Mouse (Mus musculus) left cerebral cortex, postnatal 10 days (tissue): ENCODE results near the gene Uchl3. TPM values are rescaled to one million over a fixed set of nuclear protein-coding genes. Genes with fewer than 3 reads are reported as not detected.

ENCODE experiments used
- DNase-seq, 2 experiments: peaks; one replicate each; pipeline ENCODE4 v3.0.0; 2021 to 2022; ENCODE audit warnings: low spot score in 2 of 2, mixed read lengths in 1 of 2; ENCODE audit errors: extremely low spot score in 1 of 2
- intact Hi-C: fragments of 180-260 bp; cut with DNase I; formaldehyde crosslinking; loops from one replicate; pipeline ENCODE4 v1.15.1; 2025
- total RNA-seq, 2 experiments: library from RNA; stranded (reverse); gene quantifications; 2 replicates each; pipeline ENCODE4 v1.2.3; 2021

Uchl3 gene
- total RNA-seq, 2 experiments from 2014 or later, result 65.6 to 73.2 TPM

- DNase-seq, result no peak
- intact Hi-C loops, result no loop called here
Measured at GRCm38 (mm10) chr14:101661654-101662412, 8.1 kb downstream of the Uchl3 start.

GRCm38 (mm10) chr14:101664274-101664673 is 10.5 kb downstream of the Uchl3 start:
- no peak for DNase-seq
- intact Hi-C loops, result no loop called here

DNA sequence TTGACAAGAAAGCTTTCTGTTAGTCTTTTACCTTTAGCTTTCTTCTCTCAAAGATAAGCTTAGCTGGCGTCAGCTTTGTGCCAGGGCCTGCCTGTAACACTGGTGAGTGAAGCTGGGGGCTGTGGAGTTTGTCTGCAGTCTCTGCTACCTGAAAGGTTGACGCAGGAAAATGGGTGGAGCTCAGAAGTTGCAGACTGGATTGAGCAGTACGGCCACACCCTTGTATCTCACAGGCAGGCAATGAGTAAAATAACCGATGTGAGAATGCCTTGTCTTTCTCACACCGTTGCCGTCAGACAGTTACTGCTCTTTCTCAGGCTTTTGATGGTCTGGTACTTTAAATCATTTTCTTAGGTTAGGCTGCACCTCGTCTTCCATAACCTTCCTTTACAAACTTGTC is 12.3 kb downstream of the Uchl3 start:
- intact Hi-C loops, result no loop called here
- no peak for DNase-seq

DNA sequence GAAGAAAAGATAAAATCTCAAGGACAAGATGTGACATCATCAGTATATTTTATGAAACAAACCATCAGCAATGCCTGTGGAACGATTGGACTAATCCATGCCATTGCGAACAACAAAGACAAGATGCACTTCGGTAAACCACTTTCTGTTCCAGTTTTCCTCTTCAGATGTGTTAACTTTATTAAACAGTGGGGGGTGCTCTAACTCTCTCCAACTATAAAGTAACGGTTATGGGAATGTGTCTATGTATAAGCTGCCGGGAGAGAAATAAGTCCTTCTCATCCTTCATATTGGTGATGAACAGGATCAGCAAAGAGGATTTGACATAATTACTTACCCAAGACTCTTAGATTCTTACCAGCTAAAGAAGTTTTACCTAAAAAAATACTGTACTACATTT is 12.8 kb downstream of the Uchl3 start:
- no peak for DNase-seq
- intact Hi-C loops, result no loop called here

GRCm38 (mm10) chr14:101668626-101669025 is 14.9 kb downstream of the Uchl3 start:
- intact Hi-C loops, result no loop called here
- no peak for DNase-seq

DNA sequence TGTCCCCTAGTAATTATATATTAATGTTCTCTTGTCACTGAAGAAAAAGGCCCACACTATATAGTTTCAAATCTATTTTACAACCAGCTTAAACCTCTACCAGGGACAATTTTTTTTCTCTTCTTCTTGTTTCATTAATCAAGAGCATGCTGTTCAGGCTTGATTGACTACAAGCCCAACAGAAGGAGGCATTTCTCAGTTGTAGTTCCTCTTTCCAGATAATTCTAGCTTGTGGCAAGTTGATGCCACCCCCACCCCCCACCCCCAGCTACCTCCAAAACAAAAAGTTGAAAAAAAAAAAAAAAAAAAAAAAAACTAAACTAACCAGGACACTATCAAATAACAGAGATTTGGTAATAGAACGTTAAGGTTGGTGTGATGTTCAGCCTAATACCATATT is 18.5 kb downstream of the Uchl3 start:
- intact Hi-C loops, result no loop called here
- no peak for DNase-seq

DNA sequence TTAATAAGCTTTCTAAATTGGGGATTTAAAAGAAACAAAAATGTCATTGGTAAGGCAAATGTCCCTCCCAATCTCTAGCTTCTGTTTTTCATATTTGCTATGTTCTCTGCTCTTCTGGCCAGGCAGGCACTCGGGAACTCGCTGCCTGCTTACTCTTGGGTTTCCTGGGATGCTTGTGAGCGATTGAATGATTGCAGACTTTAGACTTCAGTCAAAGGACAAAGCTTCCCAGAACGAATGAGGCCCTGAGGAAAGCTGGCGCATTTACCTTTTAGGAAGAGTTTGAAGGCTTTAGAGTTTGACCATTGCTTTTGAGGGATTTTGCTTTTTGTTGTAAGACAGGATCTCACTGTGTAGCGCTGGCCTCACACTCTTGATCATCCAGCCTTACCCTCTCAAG is 33.9 kb downstream of the Uchl3 start:
- intact Hi-C loops, result no loop called here
- DNase-seq, result no peak

DNA sequence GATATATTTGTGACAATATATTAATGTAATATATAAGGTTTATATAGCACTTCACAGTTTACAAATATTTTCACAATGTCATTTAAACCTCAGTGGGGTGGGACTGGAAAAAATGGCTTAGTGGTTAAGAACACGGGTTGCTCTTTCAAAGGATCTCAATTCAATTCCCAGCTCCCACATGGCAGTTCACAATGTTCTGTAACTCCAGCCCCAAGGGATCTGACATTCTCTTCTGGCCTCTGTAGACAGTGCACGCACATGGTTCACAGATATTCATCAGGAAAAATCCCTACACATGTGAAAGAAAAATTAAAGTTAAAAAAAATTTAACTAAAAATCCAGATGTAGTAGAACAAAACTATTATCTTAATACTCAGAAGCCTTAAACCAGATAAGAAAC is 34.6 kb downstream of the Uchl3 start:
- no peak for DNase-seq
- intact Hi-C loops, result no loop called here

DNA sequence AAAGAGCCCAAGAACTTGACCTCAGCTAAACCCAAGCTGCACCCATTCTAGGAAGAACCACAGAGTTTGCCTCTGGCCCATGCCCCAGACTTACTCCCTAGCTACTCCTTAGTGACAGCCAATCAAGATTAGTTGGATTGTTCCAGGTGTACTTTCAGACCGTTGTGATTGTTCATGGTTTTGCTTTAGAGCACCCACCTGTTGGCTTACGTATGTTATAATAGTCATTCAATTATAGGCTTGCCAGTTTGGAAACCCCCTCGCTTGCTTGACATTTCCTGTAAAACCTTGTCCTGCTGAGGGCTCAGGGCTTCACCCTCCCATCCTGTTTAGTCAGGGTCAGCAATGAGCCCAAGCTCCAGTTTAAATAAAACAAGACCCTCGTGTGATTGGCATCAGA is 50.7 kb downstream of the Uchl3 start:
- intact Hi-C loops, result no loop called here
- no peak for DNase-seq

DNA sequence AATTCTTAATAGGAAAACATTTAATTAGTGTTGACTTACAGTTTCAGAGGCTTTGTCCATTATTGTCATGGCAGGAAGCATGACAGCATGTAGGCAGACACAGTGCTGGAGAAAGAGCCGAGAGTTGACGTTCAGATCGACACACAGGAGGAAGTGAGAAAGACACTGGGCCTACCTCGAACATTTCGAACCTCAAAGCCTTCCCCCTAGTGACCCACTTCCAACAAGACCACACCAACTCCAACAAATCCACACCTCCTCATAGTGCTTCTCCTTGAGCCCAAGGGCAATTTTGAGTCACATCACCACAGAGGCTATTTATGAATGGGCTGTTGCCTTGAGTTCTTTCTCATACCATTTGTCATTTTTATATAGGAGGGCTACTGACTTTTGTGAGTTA is 53.3 kb downstream of the Uchl3 start:
- no peak for DNase-seq
- intact Hi-C loops, result no loop called here

DNA sequence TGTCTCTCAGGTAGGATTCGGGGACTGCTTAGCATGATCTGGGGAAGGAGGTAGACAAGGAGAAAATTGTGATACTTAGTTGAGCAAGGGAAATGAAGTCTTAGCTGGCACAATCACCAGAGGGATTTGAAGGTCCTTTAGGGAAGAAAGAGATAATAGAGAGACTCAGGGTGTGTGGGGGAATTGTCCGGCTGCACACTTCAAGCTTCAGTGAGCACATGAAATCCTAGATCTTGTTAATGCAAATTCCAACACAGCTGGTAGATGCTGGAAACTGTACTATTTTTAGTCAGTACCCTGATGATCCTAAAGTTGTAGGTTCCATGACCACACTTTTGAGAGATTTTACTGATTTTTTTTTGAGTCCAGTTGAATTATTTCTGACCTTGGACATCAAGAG is 60.6 kb downstream of the Uchl3 start:
- intact Hi-C loops, result no loop called here
- no peak for DNase-seq

DNA sequence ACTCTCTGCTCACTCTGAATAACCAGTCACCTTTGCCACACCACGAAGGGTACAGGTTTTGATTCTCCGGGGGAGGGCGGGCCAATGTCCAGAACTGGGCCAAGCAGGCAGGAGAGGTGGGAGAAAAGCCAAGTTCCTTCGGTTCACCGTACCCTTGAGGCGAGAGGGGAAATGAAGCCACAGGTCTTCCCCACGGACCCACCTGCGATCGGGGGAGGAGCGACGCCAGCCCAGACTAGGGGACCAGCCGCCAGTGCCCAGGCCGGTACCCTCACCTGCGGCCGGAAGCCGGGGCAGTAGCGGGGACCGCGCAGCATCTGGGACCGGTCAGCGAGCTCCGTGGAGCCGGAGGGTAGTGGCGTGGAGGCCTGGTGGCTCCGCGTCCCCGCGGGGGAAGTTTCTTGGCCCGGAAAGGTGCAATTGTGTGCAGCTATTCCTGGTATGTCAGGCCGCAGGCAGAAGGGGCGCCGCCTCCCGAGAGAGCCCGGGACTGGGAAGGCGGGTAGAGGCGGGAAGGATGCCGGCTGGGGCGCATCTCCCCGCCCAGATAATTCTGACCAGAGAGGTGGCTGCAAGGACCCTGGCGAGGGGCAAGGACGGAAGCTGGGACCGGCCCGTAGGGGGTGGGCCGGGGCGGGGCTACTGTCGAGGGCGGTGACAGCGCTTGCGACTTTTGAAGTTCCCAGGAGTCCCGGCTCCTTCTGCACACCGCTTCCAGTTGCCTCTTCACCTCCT is 75.6 kb downstream of the Uchl3 start, which contains the start of the genes Gm9922 and Lmo7:
Gene Gm9922 (minus strand): TSS at position 578 of the 735 bp plus-strand sequence.
Gene Lmo7 (plus strand): TSS at position 721 of the 735 bp plus-strand sequence.
- intact Hi-C loops, result no loop called here
- DNase-seq, result peak in 1 of 2 experiments; percentile 78

- DNase-seq, result no peak
- intact Hi-C loops, result no loop called here
Measured at GRCm38 (mm10) chr14:101729972-101730692, 76.4 kb downstream of the Uchl3 start.

- DNase-seq, result no peak
- intact Hi-C loops, result no loop called here
Measured at GRCm38 (mm10) chr14:101733542-101734303, 80.0 kb downstream of the Uchl3 start.

DNA sequence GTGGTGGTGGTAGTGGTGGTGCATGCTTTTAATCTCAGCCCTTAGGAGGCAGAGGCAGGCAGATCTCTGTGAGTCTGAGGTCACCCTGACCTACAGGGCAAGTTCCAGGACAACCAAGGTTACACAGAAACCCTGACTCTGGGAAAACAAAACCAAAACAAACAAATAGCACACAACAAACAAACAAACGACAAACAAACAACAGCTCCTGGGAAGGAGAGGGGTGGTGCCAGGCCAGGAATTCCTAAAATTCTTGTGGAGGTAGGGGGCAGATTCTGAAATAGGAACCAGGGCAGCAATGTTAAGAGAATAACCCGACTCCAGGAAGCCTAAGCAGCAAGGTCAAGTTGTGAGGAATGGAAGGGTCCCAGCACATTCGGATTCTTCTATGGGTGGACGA is 83.7 kb downstream of the Uchl3 start:
- DNase-seq, result no peak
- intact Hi-C loops, result no loop called here
